Mouse (Mus musculus) kidney, embryonic 14.5 days (tissue): ENCODE data around the gene Gjc2. TPM values are rescaled to one million over a fixed set of nuclear protein-coding genes. Genes with fewer than 3 reads are reported as not detected.
A peak's percentile ranks its signal among the peaks of the same experiment; 100 is the strongest.

Experiments used
- ATAC-seq: fragments of 200-750 bp; cut with Nextera tagmentation; 2 replicates; pipeline ENCODE4 v1.8.0; 2017; ENCODE audit warnings: moderate number of reproducible peaks, mild to moderate bottlenecking, moderate TSS enrichment, moderate library complexity; ENCODE audit not compliant: low FRiP score, low TSS enrichment
- H3K27ac ChIP-seq: fragments of 300-500 bp; sonication (generic); 2 replicates; pipeline ENCODE4 v1.5.1; 2014; ENCODE audit warnings: low read depth, mild to moderate bottlenecking, low read length, moderate library complexity, mixed read lengths
- H3K27me3 ChIP-seq: fragments of 300-500 bp; sonication (generic); 2 replicates; pipeline ENCODE4 v1.6.1; 2014; ENCODE audit warnings: mild to moderate bottlenecking, low read length; ENCODE audit not compliant: control insufficient read depth, insufficient read depth
- H3K36me3 ChIP-seq: fragments of 300-500 bp; sonication (generic); 2 replicates; pipeline ENCODE4 v1.6.1; 2014; ENCODE audit warnings: low read length, mixed read lengths; ENCODE audit not compliant: control insufficient read depth, insufficient read depth
- H3K4me1 ChIP-seq: fragments of 300-500 bp; sonication (generic); 2 replicates; pipeline ENCODE4 v1.6.1; 2014; ENCODE audit warnings: low read length, mixed read lengths; ENCODE audit not compliant: control insufficient read depth, insufficient read depth
- H3K4me2 ChIP-seq: fragments of 300-500 bp; sonication (generic); replicated peaks from 2 replicates; pipeline ENCODE4 v1.6.1; 2014; ENCODE audit warnings: low read depth, mild to moderate bottlenecking, low read length
- H3K4me3 ChIP-seq: fragments of 300-500 bp; sonication (generic); 2 replicates; pipeline ENCODE4 v1.5.1; 2014; ENCODE audit warnings: mild to moderate bottlenecking, low read length
- H3K9ac ChIP-seq: fragments of 300-500 bp; sonication (generic); 2 replicates; pipeline ENCODE4 v1.6.1; 2014; ENCODE audit warnings: low read depth, mild to moderate bottlenecking, low read length, moderate library complexity
- H3K9me3 ChIP-seq: fragments of 300-500 bp; sonication (generic); 2 replicates; pipeline ENCODE4 v1.6.1; 2016; ENCODE audit warnings: low read length; ENCODE audit not compliant: control insufficient read depth
- WGBS: fragments of 180-500 bp; shearing (Covaris S2); extraction: QIAGEN DNeasy Blood & Tissue Kit; methylation state at CpG from one replicate; pipeline ENCODE4 v1.1.7; 2014; 5-methylcytosine and 5-hydroxymethylcytosine counted together
- polyA plus RNA-seq: library from polyadenylated mRNA; unstranded; fragments of >200 nt; fragmentation: Nextera tagmentation; extraction: Ambion mirVana; gene quantifications from 2 replicates; pipeline ENCODE4 v1.2.1, GENCODE M21; 2014

Gjc2 gene
- 0.11 and 0.28 TPM in 2 replicates for polyA plus RNA-seq

DNA sequence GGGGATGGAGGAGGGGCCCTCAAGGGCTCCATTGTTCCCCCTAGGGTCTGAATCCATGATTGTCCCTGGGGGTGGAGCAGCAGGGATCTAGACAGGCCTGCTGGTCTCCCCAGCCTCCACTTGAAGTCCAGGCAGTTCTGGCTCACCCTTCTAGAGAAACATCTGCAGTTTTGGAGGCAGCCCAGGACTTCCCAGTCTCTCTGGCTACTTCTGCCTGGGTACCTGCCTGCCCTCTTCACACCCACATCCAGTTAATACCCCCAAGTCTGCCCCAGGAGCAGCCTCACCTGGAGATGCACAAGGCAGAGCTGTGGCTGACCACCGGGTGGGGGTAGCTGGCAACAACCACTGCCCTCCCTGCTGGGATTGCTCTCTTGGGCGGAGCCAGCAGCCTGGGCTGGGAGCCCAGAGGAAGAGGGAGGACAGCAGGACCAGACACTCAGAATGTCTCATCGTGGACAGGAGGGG is at the start of gene Gjc2:
Gjc2 (minus strand) TSS at position 350 of the 468 bp plus-strand sequence.
- peaks cover 18% of the 10 kb centered on the region for H3K27me3 ChIP-seq
- H3K9ac ChIP-seq, result 0 out of 2 replicates have a peak within 1 kb of the TSS, but pooled peaks have one; percentile 12
- no peak within 1 kb of the TSS for H3K4me3 ChIP-seq
- no peak within 1 kb of the TSS for H3K4me2 ChIP-seq
- H3K36me3 ChIP-seq, result peaks cover 22% of the 10 kb centered on the region
- no peak within 1 kb of the TSS; the same call in 1 of the 2 replicates for H3K27ac ChIP-seq
- WGBS, result 54% methylated on average over 3 of the region's 3 CpGs
- H3K9me3 ChIP-seq, result no peaks in the 10 kb centered on the region
- ATAC-seq, result no peak
- 0 out of 2 replicates have a peak, but pooled peaks cover 5% of the 10 kb centered on the region for H3K4me1 ChIP-seq

DNA sequence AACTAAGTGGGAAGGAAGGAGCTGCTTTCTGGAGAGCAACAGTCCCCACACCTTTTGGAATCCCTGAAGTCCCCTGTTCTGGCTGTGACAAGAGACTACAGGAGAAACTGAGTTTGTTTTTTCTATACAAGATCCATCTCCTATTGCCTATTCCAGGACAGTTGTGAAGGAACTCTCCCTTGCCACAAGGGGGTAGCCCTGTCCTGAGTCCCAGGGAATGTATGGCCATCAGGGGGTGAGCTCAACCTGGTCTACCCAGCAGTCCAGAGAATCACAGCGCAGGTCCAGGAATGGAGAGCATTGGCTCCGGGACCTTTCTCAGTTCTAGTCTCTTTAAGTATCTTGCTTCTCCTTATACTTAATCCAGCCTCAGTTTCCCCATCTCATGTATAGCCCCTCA is 49.8 kb upstream of the Gjc2 start:
- H3K4me2 ChIP-seq, result no peak overlapping the region
- no peaks in the 10 kb centered on the region for H3K9me3 ChIP-seq
- ATAC-seq, result no peak
- H3K9ac ChIP-seq, result no peak overlapping the region
- H3K4me3 ChIP-seq, result no peak overlapping the region
- H3K4me1 ChIP-seq, result no peaks in the 10 kb centered on the region
- no peak overlapping the region for H3K27ac ChIP-seq
- no peaks in the 10 kb centered on the region for H3K36me3 ChIP-seq
- 60% methylated on average over 2 of the region's 2 CpGs for WGBS
- no peaks in the 10 kb centered on the region for H3K27me3 ChIP-seq

DNA sequence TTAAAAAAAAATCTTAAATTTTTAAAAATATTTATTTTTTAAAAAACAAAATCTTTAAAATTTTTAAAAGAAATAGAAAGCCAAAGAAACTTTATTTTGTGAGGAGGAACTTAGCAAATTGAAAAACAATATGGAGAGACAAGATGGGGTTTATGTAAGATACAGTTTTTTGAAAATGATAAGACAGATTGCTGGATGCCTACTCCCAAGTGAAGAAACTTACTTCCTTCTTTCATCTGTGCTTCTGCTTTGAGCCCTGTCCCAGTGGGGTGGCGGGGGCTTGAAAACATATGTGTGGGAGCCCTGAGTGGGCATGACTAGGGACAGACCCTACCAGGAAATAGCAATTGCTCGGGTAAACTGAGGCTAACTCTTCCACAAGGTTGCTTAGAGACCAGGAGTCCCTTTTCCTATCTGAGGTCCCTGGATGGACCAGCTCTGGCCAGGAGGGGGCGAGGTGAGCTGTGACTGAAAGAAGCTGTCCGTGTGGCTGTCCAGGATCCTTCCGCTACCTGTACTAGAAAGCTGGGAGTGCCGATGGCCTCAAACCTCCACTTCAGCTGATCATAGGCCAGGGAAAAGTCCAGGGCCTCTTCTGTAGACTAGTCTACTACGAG is 47.2 kb upstream of the Gjc2 start:
- no peak overlapping the region for H3K4me2 ChIP-seq
- no peak overlapping the region for H3K9ac ChIP-seq
- peaks cover 13% of the 10 kb centered on the region for H3K4me1 ChIP-seq
- H3K27ac ChIP-seq, result no peak overlapping the region
- H3K27me3 ChIP-seq, result no peaks in the 10 kb centered on the region
- WGBS, result 10% methylated on average over 7 of the region's 7 CpGs
- no peak overlapping the region for H3K4me3 ChIP-seq
- ATAC-seq, result no peak
- no peaks in the 10 kb centered on the region for H3K9me3 ChIP-seq
- no peaks in the 10 kb centered on the region for H3K36me3 ChIP-seq

DNA sequence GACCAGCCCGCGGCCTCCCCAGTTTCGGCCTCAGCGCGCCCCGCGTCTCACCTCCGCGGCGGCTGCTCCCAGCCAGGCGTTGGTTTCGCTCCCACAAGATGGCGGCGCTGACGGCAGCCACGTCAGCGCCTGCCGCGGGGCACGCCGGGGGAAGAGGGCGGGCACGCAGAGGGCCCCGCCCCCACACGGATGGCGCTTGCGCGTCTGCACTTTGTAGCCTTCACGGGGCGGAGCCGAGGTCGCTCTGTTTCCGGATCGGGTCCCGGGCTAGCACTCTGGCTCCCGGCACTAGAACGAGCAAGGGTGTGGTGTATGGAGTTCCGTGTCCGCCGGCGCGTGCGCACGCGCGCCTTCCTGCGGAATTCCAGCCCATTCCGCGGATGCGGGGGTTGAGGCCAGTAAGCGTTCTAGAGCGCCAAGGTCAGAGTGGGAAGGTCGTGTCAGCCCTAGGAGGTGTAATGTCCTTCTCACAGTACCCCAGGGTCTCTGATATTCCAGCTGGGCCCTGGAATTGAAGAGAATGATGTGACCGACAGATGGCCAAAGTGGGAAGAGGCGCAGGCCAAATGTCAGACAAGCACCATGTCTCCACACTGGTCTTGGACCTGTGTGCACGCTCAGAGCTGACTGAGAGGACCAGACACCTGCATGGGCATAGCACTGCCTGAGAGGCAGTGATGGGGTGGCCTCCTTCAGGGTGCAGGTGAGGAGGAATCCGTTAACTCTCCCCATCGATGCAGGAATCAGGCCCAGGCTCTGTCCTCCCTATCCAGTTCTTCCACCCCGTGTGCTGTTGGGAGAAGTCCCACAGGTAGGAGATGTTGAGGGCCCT is 45.3 kb upstream of the Gjc2 start, which contains the start of gene Arf1:
Arf1 (minus strand) TSS at position 149 of the 832 bp plus-strand sequence.
- 5% methylated on average over 57 of the region's 59 CpGs for WGBS
- H3K27ac ChIP-seq, result peak within 1 kb of the TSS; percentile 94
- H3K4me1 ChIP-seq, result peaks cover 22% of the 10 kb centered on the region
- H3K36me3 ChIP-seq, result peaks cover 6% of the 10 kb centered on the region
- peak within 1 kb of the TSS; percentile 96 for H3K9ac ChIP-seq
- peak; percentile 96 for ATAC-seq
- no peaks in the 10 kb centered on the region for H3K27me3 ChIP-seq
- H3K9me3 ChIP-seq, result no peaks in the 10 kb centered on the region
- peak within 1 kb of the TSS; percentile 100 for H3K4me3 ChIP-seq
- H3K4me2 ChIP-seq, result peak within 1 kb of the TSS; percentile 88

DNA sequence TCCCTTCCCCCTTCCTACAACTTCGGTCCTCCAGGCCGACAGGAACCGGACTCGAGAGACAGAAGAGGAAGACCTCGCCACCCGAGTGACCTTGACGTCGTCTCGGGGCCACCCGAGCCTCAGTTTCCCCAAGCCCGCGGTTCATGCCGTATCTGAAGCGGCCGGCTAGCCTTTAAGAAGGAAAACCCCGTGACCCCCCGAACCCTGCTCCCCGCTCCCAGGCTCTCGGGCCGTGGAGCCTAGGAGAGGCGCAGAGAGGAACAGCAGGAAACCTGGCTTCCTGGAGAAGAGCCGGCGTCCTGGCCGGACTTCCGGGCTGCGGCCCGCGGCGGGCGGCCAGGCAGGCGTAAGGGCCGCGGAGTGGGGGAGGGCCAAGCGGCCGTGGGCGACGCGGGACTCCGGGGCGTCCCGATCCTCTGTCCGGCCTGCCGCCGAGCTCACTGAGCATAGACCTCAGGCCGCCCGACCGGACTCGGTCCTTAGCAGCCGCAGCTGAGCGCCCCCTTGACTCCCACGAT is 44.6 kb upstream of the Gjc2 start:
- peak overlapping the region; percentile 94 for H3K27ac ChIP-seq
- H3K9ac ChIP-seq, result peak overlapping the region; percentile 96
- H3K27me3 ChIP-seq, result no peaks in the 10 kb centered on the region
- H3K36me3 ChIP-seq, result peaks cover 9% of the 10 kb centered on the region
- H3K4me1 ChIP-seq, result peaks cover 24% of the 10 kb centered on the region
- H3K4me3 ChIP-seq, result peak overlapping the region; percentile 100
- ATAC-seq, result peak; percentile 79
- 2% methylated on average over 34 of the region's 51 CpGs for WGBS
- no peaks in the 10 kb centered on the region for H3K9me3 ChIP-seq
- peak overlapping the region; percentile 88 for H3K4me2 ChIP-seq

DNA sequence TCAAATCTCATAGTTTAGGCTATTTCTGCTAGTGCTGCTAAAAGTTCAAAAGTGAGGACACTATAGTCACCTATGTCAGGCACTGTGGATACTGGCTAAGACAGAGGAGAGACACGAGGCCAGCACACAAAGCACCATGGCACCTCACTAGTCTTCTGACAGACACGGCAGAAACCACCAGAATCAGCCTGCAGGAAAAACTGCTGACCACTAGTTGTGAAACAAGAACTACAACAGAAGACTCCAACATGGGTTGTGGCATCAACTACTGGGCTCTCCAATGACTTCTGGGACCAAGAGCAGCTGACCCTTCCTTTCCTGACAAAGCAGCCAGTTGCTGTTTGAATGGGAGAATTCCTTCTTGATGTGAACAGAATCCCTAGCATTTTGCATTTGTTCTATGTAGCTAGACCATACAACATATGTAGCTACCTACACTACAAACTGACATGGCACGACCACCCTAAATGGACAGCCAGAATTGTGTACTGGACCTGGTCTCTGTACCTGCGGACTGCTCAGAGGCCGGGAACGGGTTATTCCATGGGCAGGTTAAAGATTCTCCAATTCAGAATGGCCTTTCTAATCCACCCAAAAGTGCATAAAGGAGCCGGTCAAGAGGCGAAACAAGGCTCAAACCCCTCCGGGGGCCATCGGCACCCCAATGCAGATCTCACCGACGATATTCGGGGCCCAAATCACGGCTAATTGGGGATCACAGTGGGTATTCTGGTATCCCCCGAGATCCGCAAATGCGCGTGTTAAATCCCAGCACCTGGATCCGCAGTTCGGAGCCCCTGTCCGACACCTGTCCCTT is 44.0 kb upstream of the Gjc2 start:
- Histone ChIP-seq H3K36me3 (peaks cover 9% of the 10 kb centered on the region), H3K9me3 (no peaks in the 10 kb centered on the region), H3K27me3 (no peaks in the 10 kb centered on the region), H3K27ac (peak overlapping the region; percentile 94; the same call in 1 of the 2 replicates), H3K9ac (peak overlapping the region; percentile 96), H3K4me1 (peaks cover 27% of the 10 kb centered on the region), H3K4me2 (peak overlapping the region; percentile 88), H3K4me3 (peak overlapping the region; percentile 100)
- WGBS, result 3% methylated on average over 21 of the region's 21 CpGs
- no peak for ATAC-seq

DNA sequence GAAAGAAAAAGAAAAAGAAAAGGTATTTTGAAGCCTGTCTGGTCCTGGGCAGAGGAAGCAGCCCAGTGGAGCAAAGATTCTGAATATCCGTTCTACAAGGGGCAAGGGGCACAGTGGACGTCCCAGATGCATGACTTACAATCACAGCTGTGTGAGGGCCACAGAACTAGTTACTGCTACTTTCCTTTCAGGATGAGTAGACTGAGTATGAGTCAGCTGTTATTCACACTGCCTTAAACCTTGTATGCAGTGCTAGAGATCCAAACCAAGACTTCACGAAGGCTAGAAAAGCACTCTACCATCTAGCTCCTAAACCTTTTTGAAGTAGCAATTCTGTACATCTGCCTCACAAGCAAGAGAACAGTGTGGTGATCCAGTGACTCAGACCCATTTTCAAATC is 43.2 kb upstream of the Gjc2 start:
- Histone ChIP-seq H3K9ac (peak overlapping the region; percentile 96), H3K9me3 (no peaks in the 10 kb centered on the region), H3K4me1 (peaks cover 27% of the 10 kb centered on the region), H3K36me3 (peaks cover 9% of the 10 kb centered on the region), H3K4me3 (peak overlapping the region; percentile 100), H3K4me2 (peak overlapping the region; percentile 88), H3K27ac (no peak overlapping the region), H3K27me3 (no peaks in the 10 kb centered on the region)
- WGBS, result 35% methylated on average over 3 of the region's 3 CpGs
- ATAC-seq, result no peak

DNA sequence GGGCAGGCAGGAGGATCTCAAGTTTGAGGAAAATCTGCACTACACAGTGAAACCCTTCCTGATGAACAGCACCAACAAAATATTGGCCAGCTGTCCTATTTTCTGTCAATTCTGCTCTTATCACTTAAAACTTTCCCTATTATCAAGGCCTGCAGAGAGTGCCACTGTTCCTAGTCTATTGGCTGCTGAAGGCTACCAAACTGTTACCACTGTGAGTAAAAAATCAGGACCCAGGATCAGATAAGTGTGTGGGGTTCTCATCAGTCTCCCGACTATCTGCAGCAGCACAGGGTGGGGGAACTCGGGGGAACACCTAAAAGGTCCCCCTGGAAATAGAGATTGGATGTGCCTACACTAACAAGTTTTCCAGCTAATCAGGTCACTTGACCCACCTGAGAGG is 42.2 kb upstream of the Gjc2 start:
- no peak for ATAC-seq
- Histone ChIP-seq H3K9me3 (no peaks in the 10 kb centered on the region), H3K4me3 (no peak overlapping the region), H3K9ac (no peak overlapping the region), H3K36me3 (peaks cover 12% of the 10 kb centered on the region), H3K4me2 (peak overlapping the region; percentile 19; the same call in 1 of the 2 replicates), H3K4me1 (peaks cover 27% of the 10 kb centered on the region), H3K27ac (no peak overlapping the region), H3K27me3 (no peaks in the 10 kb centered on the region)
- 71% methylated on average over 2 of the region's 2 CpGs for WGBS
